Mouse (Mus musculus): ENCODE measurements at regions not wholly inside any gene's neighbourhood (a gene's known extent, or its start where the extent isn't known, plus 50 kb on each side); places are given as distances from the start of the nearest gene placed in this dataset.

- no peak for ATAC-seq (ENCODE audit: poor library complexity, severe bottlenecking)
Observed at GRCm38 (mm10) chrX:158236206-158236605, 193.1 kb upstream of the Cnksr2 start.

DNA sequence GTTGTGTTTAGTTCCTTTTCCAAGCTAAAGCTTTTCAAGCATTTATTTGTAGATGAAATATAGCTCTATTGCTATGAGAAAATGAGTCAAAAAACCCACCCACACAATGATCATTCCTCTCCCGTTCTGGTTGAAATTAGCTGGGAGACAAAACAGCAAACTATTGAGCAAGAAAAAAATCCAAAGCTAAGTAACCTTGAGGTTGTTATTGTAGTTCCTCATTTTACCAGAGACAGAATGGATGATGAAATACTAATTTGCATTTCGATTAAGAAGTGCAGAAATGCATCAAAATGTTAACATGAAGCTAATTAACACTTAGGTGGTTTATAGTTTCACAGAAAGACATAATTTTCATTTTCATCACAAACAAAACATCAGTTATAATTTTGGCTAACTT lies 166.1 kb upstream of the Cnksr2 start:
- peak; percentile 80 for ATAC-seq (ENCODE audit: poor library complexity, severe bottlenecking)

DNA sequence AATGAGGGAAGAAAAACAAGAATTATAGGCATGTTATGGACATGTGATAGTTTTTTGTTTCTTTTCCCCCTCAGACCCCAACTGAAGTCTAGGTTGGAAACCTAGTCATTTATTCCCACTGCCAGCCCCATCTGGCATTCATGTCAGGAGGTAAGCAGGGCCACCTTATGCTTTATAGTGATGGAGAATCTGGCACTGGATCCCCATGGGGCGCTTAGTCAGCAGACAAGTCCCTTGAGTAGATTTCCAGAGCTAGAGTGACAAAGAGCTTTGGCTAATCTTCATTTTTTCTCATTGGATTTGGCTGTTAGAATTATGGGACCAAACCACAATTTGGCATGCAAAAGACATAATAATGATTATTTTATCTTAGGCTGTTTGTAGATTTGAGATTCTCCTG lies 152.4 kb upstream of the Cnksr2 start:
- ATAC-seq (ENCODE audit: poor library complexity, severe bottlenecking) = no peak

DNA sequence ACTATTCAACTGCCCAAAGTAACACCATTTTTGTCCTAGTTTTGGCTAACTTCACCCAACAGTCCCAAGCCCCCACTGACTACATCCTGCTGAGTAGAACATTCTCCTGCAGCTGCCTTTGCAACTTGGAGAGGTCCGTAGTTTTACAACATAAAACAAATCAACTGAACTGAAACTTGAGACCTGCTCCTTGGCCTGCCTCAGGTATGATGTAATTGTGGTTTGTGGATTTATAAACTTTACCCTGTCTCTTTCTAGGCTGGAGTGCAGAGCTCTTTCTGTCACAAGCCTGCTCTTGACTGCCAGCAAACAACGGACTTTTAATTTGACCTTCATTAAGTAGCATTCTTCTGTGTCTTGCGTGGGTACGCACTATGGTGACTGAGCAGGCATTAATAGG lies 138.4 kb upstream of the Cnksr2 start:
- ATAC-seq (ENCODE audit: poor library complexity, severe bottlenecking) = no peak

GRCm38 (mm10) chrX:158180356-158180755 lies 137.3 kb upstream of the Cnksr2 start:
- ATAC-seq (ENCODE audit: poor library complexity, severe bottlenecking) = no peak

DNA sequence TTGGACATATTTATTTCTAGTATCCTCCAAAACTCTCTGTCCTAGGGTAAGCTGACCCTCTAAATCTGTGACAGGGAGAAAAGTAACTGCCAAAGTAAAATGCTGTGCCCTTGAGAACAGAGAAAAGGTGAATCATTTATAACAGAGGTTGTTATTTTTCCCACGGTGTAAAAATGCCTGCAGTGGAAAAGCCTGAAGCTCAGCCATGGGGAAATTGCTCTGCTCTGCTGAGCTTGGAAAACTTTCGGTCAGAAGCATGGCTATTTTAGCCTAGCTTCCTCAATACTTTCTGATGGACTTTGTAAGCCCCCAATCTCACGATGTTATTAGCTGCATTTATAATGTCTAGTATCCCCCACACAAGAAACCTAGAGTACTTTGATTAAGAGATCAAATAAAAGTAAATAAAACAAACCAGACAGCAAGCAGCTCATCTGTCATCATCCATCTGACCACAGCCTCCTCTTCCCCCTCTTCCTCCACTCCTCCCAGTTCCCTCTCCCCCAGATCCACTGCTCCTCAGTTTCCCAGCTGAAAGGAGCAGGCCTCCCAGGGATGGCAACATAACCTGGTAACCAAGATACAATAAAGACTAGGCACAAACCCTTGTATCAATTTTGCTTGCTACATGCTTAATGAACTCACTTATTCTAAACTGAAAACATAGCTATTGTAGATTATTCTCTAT lies 92.9 kb upstream of the Cnksr2 start:
- no peak for ATAC-seq (ENCODE audit: poor library complexity, severe bottlenecking)

- no peak for ATAC-seq (ENCODE audit: poor library complexity, severe bottlenecking)
Observed at GRCm38 (mm10) chrX:158133526-158133925, 90.4 kb upstream of the Cnksr2 start.

Measured in megakaryocyte, adult 5-6 weeks (primary cell).